Mouse (Mus musculus): ENCODE data around the gene Blnk. TPM values are rescaled to one million over a fixed set of nuclear protein-coding genes. Genes with fewer than 3 reads are reported as not detected.
A peak's percentile ranks its signal among the peaks of the same experiment; 100 is the strongest.

Gene Blnk
- polyA plus RNA-seq, 1 experiment from 2014 or later = 0.97 TPM

GRCm38 (mm10) chr19:40935376-40935775 is 59.0 kb downstream of the Blnk start:
- H3K4me3 ChIP-seq (ENCODE audit: low read depth, low read length) = no peak overlapping the region
- no peaks in the 10 kb centered on the region for H3K27me3 ChIP-seq (ENCODE audit: control insufficient read depth, insufficient read depth, low read length)
- no peaks in the 10 kb centered on the region for H3K9me3 ChIP-seq (ENCODE audit: control insufficient read depth, low read length)
- 52% methylated on average over 8 of the region's 8 CpGs for WGBS
- no peak overlapping the region for H3K27ac ChIP-seq (replicated peaks; ENCODE audit: low read depth, low read length)
- H3K36me3 ChIP-seq (ENCODE audit: control insufficient read depth, insufficient read depth, low read length) = no peaks in the 10 kb centered on the region
- H3K9ac ChIP-seq (ENCODE audit: low read length) = no peak overlapping the region
- DNase-seq (ENCODE audit: low spot score) (no peak), ATAC-seq (ENCODE audit: insufficient number of reproducible peaks, low FRiP score, low TSS enrichment, low read depth) (no peak)
- no peak overlapping the region for H3K4me2 ChIP-seq (ENCODE audit: low read depth, severe bottlenecking)
- H3K4me1 ChIP-seq (ENCODE audit: control insufficient read depth, insufficient read depth, low read length) = no peaks in the 10 kb centered on the region

- Histone ChIP-seq H3K27me3 (ENCODE audit: control insufficient read depth, insufficient read depth, low read length) (no peaks in the 10 kb centered on the region), H3K9ac (ENCODE audit: low read length) (no peak overlapping the region), H3K4me2 (ENCODE audit: low read depth, severe bottlenecking) (no peak overlapping the region), H3K27ac (replicated peaks; ENCODE audit: low read depth, low read length) (no peak overlapping the region), H3K4me1 (ENCODE audit: control insufficient read depth, insufficient read depth, low read length) (no peaks in the 10 kb centered on the region), H3K4me3 (ENCODE audit: low read depth, low read length) (no peak overlapping the region), H3K9me3 (ENCODE audit: control insufficient read depth, low read length) (no peaks in the 10 kb centered on the region), H3K36me3 (ENCODE audit: control insufficient read depth, insufficient read depth, low read length) (no peaks in the 10 kb centered on the region)
- 67% methylated on average over 9 of the region's 9 CpGs for WGBS
- DNase-seq (ENCODE audit: low spot score) = peak; percentile 41
- no peak for ATAC-seq (ENCODE audit: insufficient number of reproducible peaks, low FRiP score, low TSS enrichment, low read depth)
Measured at GRCm38 (mm10) chr19:40931581-40932369, 62.6 kb downstream of the Blnk start.

GRCm38 (mm10) chr19:40895393-40895703 is 99.0 kb downstream of the Blnk start:
- H3K4me2 ChIP-seq (ENCODE audit: low read depth, severe bottlenecking) = peak overlapping the region; percentile 62
- no peaks in the 10 kb centered on the region for H3K9me3 ChIP-seq (ENCODE audit: control insufficient read depth, low read length)
- peak overlapping the region; percentile 69 for H3K4me3 ChIP-seq (ENCODE audit: low read depth, low read length)
- H3K27ac ChIP-seq (replicated peaks; ENCODE audit: low read depth, low read length) = peak overlapping the region; percentile 91
- no peaks in the 10 kb centered on the region for H3K4me1 ChIP-seq (ENCODE audit: control insufficient read depth, insufficient read depth, low read length)
- ATAC-seq (ENCODE audit: insufficient number of reproducible peaks, low FRiP score, low TSS enrichment, low read depth) = peak; percentile 81; the same call in 1 of the 2 replicates
- DNase-seq (ENCODE audit: low spot score) = no peak
- H3K9ac ChIP-seq (ENCODE audit: low read length) = peak overlapping the region; percentile 91
- WGBS = 2% methylated on average over 6 of the region's 6 CpGs
- no peaks in the 10 kb centered on the region for H3K27me3 ChIP-seq (ENCODE audit: control insufficient read depth, insufficient read depth, low read length)
- no peaks in the 10 kb centered on the region for H3K36me3 ChIP-seq (ENCODE audit: control insufficient read depth, insufficient read depth, low read length)

GRCm38 (mm10) chr19:40894519-40895392 is 99.6 kb downstream of the Blnk start, which contains the start of gene Zfp518a:
Gene Zfp518a (plus strand): TSS chr19:40894705.
- H3K27me3 ChIP-seq (ENCODE audit: control insufficient read depth, insufficient read depth, low read length) = no peaks in the 10 kb centered on the region
- H3K4me1 ChIP-seq (ENCODE audit: control insufficient read depth, insufficient read depth, low read length) = no peaks in the 10 kb centered on the region
- H3K9me3 ChIP-seq (ENCODE audit: control insufficient read depth, low read length) = no peaks in the 10 kb centered on the region
- peak; percentile 77 for ATAC-seq (ENCODE audit: insufficient number of reproducible peaks, low FRiP score, low TSS enrichment, low read depth)
- peak within 1 kb of the TSS; percentile 62 for H3K4me2 ChIP-seq (ENCODE audit: low read depth, severe bottlenecking)
- peak within 1 kb of the TSS; percentile 69 for H3K4me3 ChIP-seq (ENCODE audit: low read depth, low read length)
- H3K27ac ChIP-seq (replicated peaks; ENCODE audit: low read depth, low read length) = peak within 1 kb of the TSS; percentile 91
- no peaks in the 10 kb centered on the region for H3K36me3 ChIP-seq (ENCODE audit: control insufficient read depth, insufficient read depth, low read length)
- peak within 1 kb of the TSS; percentile 91 for H3K9ac ChIP-seq (ENCODE audit: low read length)
- peak; percentile 95 for DNase-seq (ENCODE audit: low spot score)
- under 1% methylated on average over 82 of the region's 89 CpGs for WGBS

- no peaks in the 10 kb centered on the region for H3K27me3 ChIP-seq (ENCODE audit: control insufficient read depth, insufficient read depth, low read length)
- no peaks in the 10 kb centered on the region for H3K9me3 ChIP-seq (ENCODE audit: control insufficient read depth, low read length)
- ATAC-seq (ENCODE audit: insufficient number of reproducible peaks, low FRiP score, low TSS enrichment, low read depth) (peak; percentile 68), DNase-seq (ENCODE audit: low spot score) (no peak)
- H3K9ac ChIP-seq (ENCODE audit: low read length) = peak overlapping the region; percentile 91
- peak overlapping the region; percentile 37; the same call in 1 of the 2 replicates for H3K27ac ChIP-seq (replicated peaks; ENCODE audit: low read depth, low read length)
- peak overlapping the region; percentile 62 for H3K4me2 ChIP-seq (ENCODE audit: low read depth, severe bottlenecking)
- H3K4me1 ChIP-seq (ENCODE audit: control insufficient read depth, insufficient read depth, low read length) = no peaks in the 10 kb centered on the region
- no peaks in the 10 kb centered on the region for H3K36me3 ChIP-seq (ENCODE audit: control insufficient read depth, insufficient read depth, low read length)
- WGBS = 51% methylated on average over 21 of the region's 21 CpGs
- H3K4me3 ChIP-seq (ENCODE audit: low read depth, low read length) = peak overlapping the region; percentile 69
Measured at GRCm38 (mm10) chr19:40894071-40894506, 100.2 kb downstream of the Blnk start.

- no peak overlapping the region for H3K4me2 ChIP-seq (ENCODE audit: low read depth, severe bottlenecking)
- DNase-seq (ENCODE audit: low spot score) (no peak), ATAC-seq (ENCODE audit: insufficient number of reproducible peaks, low FRiP score, low TSS enrichment, low read depth) (no peak)
- H3K36me3 ChIP-seq (ENCODE audit: control insufficient read depth, insufficient read depth, low read length) = no peaks in the 10 kb centered on the region
- 90% methylated on average over 1 of the region's 1 CpGs for WGBS
- no peaks in the 10 kb centered on the region for H3K27me3 ChIP-seq (ENCODE audit: control insufficient read depth, insufficient read depth, low read length)
- H3K9ac ChIP-seq (ENCODE audit: low read length) = no peak overlapping the region
- no peaks in the 10 kb centered on the region for H3K4me1 ChIP-seq (ENCODE audit: control insufficient read depth, insufficient read depth, low read length)
- H3K27ac ChIP-seq (replicated peaks; ENCODE audit: low read depth, low read length) = no peak overlapping the region
- no peak overlapping the region for H3K4me3 ChIP-seq (ENCODE audit: low read depth, low read length)
- no peaks in the 10 kb centered on the region for H3K9me3 ChIP-seq (ENCODE audit: control insufficient read depth, low read length)
Measured at GRCm38 (mm10) chr19:40888887-40889286, 105.4 kb downstream of the Blnk start.

- H3K9me3 ChIP-seq (ENCODE audit: control insufficient read depth, low read length) = no peaks in the 10 kb centered on the region
- H3K4me2 ChIP-seq (ENCODE audit: low read depth, severe bottlenecking) = no peak overlapping the region
- no peak for ATAC-seq (ENCODE audit: insufficient number of reproducible peaks, low FRiP score, low TSS enrichment, low read depth)
- no peaks in the 10 kb centered on the region for H3K4me1 ChIP-seq (ENCODE audit: control insufficient read depth, insufficient read depth, low read length)
- no peaks in the 10 kb centered on the region for H3K36me3 ChIP-seq (ENCODE audit: control insufficient read depth, insufficient read depth, low read length)
- DNase-seq (ENCODE audit: low spot score) = no peak
- no peak overlapping the region for H3K9ac ChIP-seq (ENCODE audit: low read length)
- H3K4me3 ChIP-seq (ENCODE audit: low read depth, low read length) = no peak overlapping the region
- no peak overlapping the region for H3K27ac ChIP-seq (replicated peaks; ENCODE audit: low read depth, low read length)
- 0 out of 2 replicates have a peak, but pooled peaks cover 3% of the 10 kb centered on the region for H3K27me3 ChIP-seq (ENCODE audit: control insufficient read depth, insufficient read depth, low read length)
- 84% methylated on average over 4 of the region's 4 CpGs for WGBS
Measured at GRCm38 (mm10) chr19:40881700-40882099, 112.6 kb downstream of the Blnk start.

All from limb, embryonic 11.5 days (tissue).